Mouse (Mus musculus): ENCODE measurements at regions not wholly inside any gene's neighbourhood (a gene's known extent, or its start where the extent isn't known, plus 50 kb on each side); places are given as distances from the start of the nearest gene placed in this dataset.

DNA sequence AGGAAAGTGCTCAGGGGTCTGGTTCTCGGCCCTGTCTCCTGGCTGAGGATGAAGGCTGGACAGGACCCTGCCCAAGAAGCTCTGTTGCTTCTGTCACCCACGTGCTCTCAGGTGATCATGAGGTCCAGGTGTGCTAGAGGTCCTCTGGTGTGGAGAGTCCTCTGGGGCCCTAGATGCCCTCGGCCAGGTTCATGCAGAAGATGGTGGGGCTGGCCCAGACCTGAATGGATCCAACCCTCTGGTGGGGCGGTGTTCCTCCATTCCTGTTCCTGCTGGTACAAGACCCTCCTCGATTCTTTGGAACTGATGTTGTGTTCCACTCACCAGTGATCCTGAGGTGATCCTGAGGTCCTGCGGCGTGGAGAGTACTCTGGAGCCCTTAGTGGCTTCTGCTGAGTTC is 146.7 kb upstream of the Dach1 start:
- WGBS = 92% methylated on average over 7 of the region's 7 CpGs
- no peak for TF ChIP-seq CTCF (IDR thresholded peaks at IDR 0.05; ENCODE audit: borderline replicate concordance, insufficient read depth, low read depth, low read length)
- no peak for TF ChIP-seq POLR2A (IDR thresholded peaks at IDR 0.05; ENCODE audit: borderline replicate concordance, insufficient read depth, low read length)
- peak in 1 of 2 experiments; percentile 5 for DNase-seq

DNA sequence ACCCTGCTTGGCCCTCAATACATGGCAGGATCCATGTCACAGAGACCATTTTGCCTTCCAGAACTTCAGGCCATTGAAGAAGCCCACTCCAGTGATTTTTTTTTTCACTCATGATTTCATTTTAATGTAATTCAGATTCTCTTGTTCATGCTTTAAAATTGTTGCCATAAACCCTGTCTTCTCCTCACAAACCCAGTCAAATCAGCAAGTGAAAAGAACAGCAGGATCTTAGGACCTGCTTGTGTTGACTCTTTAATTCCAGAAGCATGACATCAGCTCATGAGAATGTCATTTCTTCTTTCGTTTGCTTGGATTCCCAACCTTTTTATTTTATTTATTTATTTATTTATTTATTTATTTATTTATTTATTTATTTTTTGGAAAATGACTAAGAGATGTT is 124.6 kb upstream of the Dach1 start:
- H3K4me1 ChIP-seq (ENCODE audit: control insufficient read depth, insufficient read depth, low read length) = no peaks in the 10 kb centered on the region
- H3K4me3 ChIP-seq (replicated peaks; ENCODE audit: insufficient read depth, low read depth, low read length) = no peak overlapping the region
- no peaks in the 10 kb centered on the region for H3K27me3 ChIP-seq (ENCODE audit: control insufficient read depth, insufficient read depth, low read length)
- no peak for TF ChIP-seq POLR2A (IDR thresholded peaks at IDR 0.05; ENCODE audit: borderline replicate concordance, insufficient read depth, low read length)
- TF ChIP-seq CTCF (IDR thresholded peaks at IDR 0.05; ENCODE audit: borderline replicate concordance, insufficient read depth, low read depth, low read length) = no peak
- 22% methylated on average over 1 of the region's 1 CpGs for WGBS
- no peak for DNase-seq
- H3K27ac ChIP-seq (ENCODE audit: insufficient read depth, low read length) = no peak overlapping the region

More for the DNA sequence above, 146.7 kb upstream of the Dach1 start:
- Histone ChIP-seq H3K27me3 (ENCODE audit: control insufficient read depth, insufficient read depth, low read length) (no peaks in the 10 kb centered on the region), H3K27ac (ENCODE audit: insufficient read depth, low read length) (no peak overlapping the region), H3K4me3 (replicated peaks; ENCODE audit: insufficient read depth, low read depth, low read length) (no peak overlapping the region), H3K4me1 (ENCODE audit: control insufficient read depth, insufficient read depth, low read length) (no peaks in the 10 kb centered on the region)
